Mouse (Mus musculus): ENCODE results near the gene Jazf1. TPM values are rescaled to one million over a fixed set of nuclear protein-coding genes. Genes with fewer than 3 reads are reported as not detected.
A peak's percentile ranks its signal among the peaks of the same experiment; 100 is the strongest.

Gene Jazf1
- polyA plus RNA-seq, 1 experiment: not detected

GRCm38 (mm10) chr6:52979503-52979902 lies 88.9 kb downstream of the Jazf1 start:
- H3K9me3 ChIP-seq: peaks cover 7% of the 10 kb centered on the region

GRCm38 (mm10) chr6:52973351-52973750 lies 95.1 kb downstream of the Jazf1 start:
- no peaks in the 10 kb centered on the region for H3K9me3 ChIP-seq
- peaks cover 8% of the 10 kb centered on the region for H3K27me3 ChIP-seq (replicated peaks)
- TF ChIP-seq GATA1 (IDR thresholded peaks at IDR 0.05; ENCODE audit: borderline replicate concordance, low read length) (no peak), FLI1 (IDR thresholded peaks at IDR 0.05; ENCODE audit: low read length) (no peak)
- no peaks in the 10 kb centered on the region for H3K4me1 ChIP-seq
- H3K36me3 ChIP-seq (replicated peaks; ENCODE audit: low read length): no peaks in the 10 kb centered on the region
- no peak overlapping the region for H3K4me3 ChIP-seq (replicated peaks)

More at GRCm38 (mm10) chr6:52979503-52979902, 88.9 kb downstream of the Jazf1 start:
- Histone ChIP-seq H3K4me3 (replicated peaks) (no peak overlapping the region), H3K4me1 (no peaks in the 10 kb centered on the region), H3K27me3 (replicated peaks) (peaks cover 11% of the 10 kb centered on the region), H3K36me3 (replicated peaks; ENCODE audit: low read length) (no peaks in the 10 kb centered on the region)
- TF ChIP-seq GATA1 (IDR thresholded peaks at IDR 0.05; ENCODE audit: borderline replicate concordance, low read length): no peak
- no peak for TF ChIP-seq FLI1 (IDR thresholded peaks at IDR 0.05; ENCODE audit: low read length)

GRCm38 (mm10) chr6:52972138-52972537 lies 96.3 kb downstream of the Jazf1 start:
- H3K27me3 ChIP-seq (replicated peaks): peaks cover 7% of the 10 kb centered on the region
- no peaks in the 10 kb centered on the region for H3K9me3 ChIP-seq
- H3K4me3 ChIP-seq (replicated peaks): no peak overlapping the region
- no peak for TF ChIP-seq GATA1 (IDR thresholded peaks at IDR 0.05; ENCODE audit: borderline replicate concordance, low read length)
- TF ChIP-seq FLI1 (IDR thresholded peaks at IDR 0.05; ENCODE audit: low read length): no peak
- no peaks in the 10 kb centered on the region for H3K36me3 ChIP-seq (replicated peaks; ENCODE audit: low read length)
- no peaks in the 10 kb centered on the region for H3K4me1 ChIP-seq

GRCm38 (mm10) chr6:52969717-52970261 lies 98.6 kb downstream of the Jazf1 start:
- Histone ChIP-seq H3K4me3 (replicated peaks) (no peak overlapping the region), H3K27me3 (replicated peaks) (peaks cover 12% of the 10 kb centered on the region)
- no peak for TF ChIP-seq GATA1 (IDR thresholded peaks at IDR 0.05; ENCODE audit: borderline replicate concordance, low read length)
- TF ChIP-seq FLI1 (IDR thresholded peaks at IDR 0.05; ENCODE audit: low read length): no peak

GRCm38 (mm10) chr6:52968346-52968891 lies 100.0 kb downstream of the Jazf1 start:
- Histone ChIP-seq H3K36me3 (replicated peaks; ENCODE audit: low read length) (no peaks in the 10 kb centered on the region), H3K4me1 (peaks cover 11% of the 10 kb centered on the region), H3K27me3 (replicated peaks) (peaks cover 14% of the 10 kb centered on the region), H3K9me3 (no peaks in the 10 kb centered on the region), H3K4me3 (replicated peaks) (no peak overlapping the region)
- TF ChIP-seq GATA1 (IDR thresholded peaks at IDR 0.05; ENCODE audit: borderline replicate concordance, low read length) (no peak), FLI1 (IDR thresholded peaks at IDR 0.05; ENCODE audit: low read length) (no peak)

More at GRCm38 (mm10) chr6:52969717-52970261, 98.6 kb downstream of the Jazf1 start:
- Histone ChIP-seq H3K9me3 (no peaks in the 10 kb centered on the region), H3K36me3 (replicated peaks; ENCODE audit: low read length) (no peaks in the 10 kb centered on the region), H3K4me1 (peaks cover 11% of the 10 kb centered on the region)

- no peak for TF ChIP-seq GATA1 (IDR thresholded peaks at IDR 0.05; ENCODE audit: borderline replicate concordance, low read length)
- TF ChIP-seq FLI1 (IDR thresholded peaks at IDR 0.05; ENCODE audit: low read length): no peak
- Histone ChIP-seq H3K36me3 (replicated peaks; ENCODE audit: low read length) (no peaks in the 10 kb centered on the region), H3K4me1 (peaks cover 11% of the 10 kb centered on the region), H3K4me3 (replicated peaks) (no peak overlapping the region), H3K9me3 (no peaks in the 10 kb centered on the region), H3K27me3 (replicated peaks) (peaks cover 15% of the 10 kb centered on the region)
Measured at GRCm38 (mm10) chr6:52967557-52968270, 100.7 kb downstream of the Jazf1 start.

GRCm38 (mm10) chr6:52966001-52966400 lies 102.4 kb downstream of the Jazf1 start:
- Histone ChIP-seq H3K27me3 (replicated peaks) (peaks cover 14% of the 10 kb centered on the region), H3K4me3 (replicated peaks) (no peak overlapping the region), H3K36me3 (replicated peaks; ENCODE audit: low read length) (no peaks in the 10 kb centered on the region), H3K4me1 (peaks cover 19% of the 10 kb centered on the region), H3K9me3 (no peaks in the 10 kb centered on the region)
- TF ChIP-seq GATA1 (IDR thresholded peaks at IDR 0.05; ENCODE audit: borderline replicate concordance, low read length) (no peak), FLI1 (IDR thresholded peaks at IDR 0.05; ENCODE audit: low read length) (no peak)

GRCm38 (mm10) chr6:52965340-52965739 lies 103.1 kb downstream of the Jazf1 start:
- no peak for TF ChIP-seq FLI1 (IDR thresholded peaks at IDR 0.05; ENCODE audit: low read length)
- TF ChIP-seq GATA1 (IDR thresholded peaks at IDR 0.05; ENCODE audit: borderline replicate concordance, low read length): no peak
- no peaks in the 10 kb centered on the region for H3K9me3 ChIP-seq
- H3K27me3 ChIP-seq (replicated peaks): peaks cover 16% of the 10 kb centered on the region
- peaks cover 19% of the 10 kb centered on the region for H3K4me1 ChIP-seq
- H3K4me3 ChIP-seq (replicated peaks): peak overlapping the region; percentile 65
- H3K36me3 ChIP-seq (replicated peaks; ENCODE audit: low read length): no peaks in the 10 kb centered on the region

- no peak for TF ChIP-seq GATA1 (IDR thresholded peaks at IDR 0.05; ENCODE audit: borderline replicate concordance, low read length)
- Histone ChIP-seq H3K27me3 (replicated peaks) (peaks cover 19% of the 10 kb centered on the region), H3K4me3 (replicated peaks) (no peak overlapping the region), H3K4me1 (peaks cover 19% of the 10 kb centered on the region), H3K9me3 (no peaks in the 10 kb centered on the region), H3K36me3 (replicated peaks; ENCODE audit: low read length) (no peaks in the 10 kb centered on the region)
Measured at GRCm38 (mm10) chr6:52963840-52964690, 104.4 kb downstream of the Jazf1 start.

Data from megakaryocyte, embryonic 14.5 days (primary cell).